Mouse (Mus musculus) neural tube, embryonic 11.5 days (tissue): ENCODE results near the gene Rdm1. TPM values are rescaled to one million over a fixed set of nuclear protein-coding genes. Genes with fewer than 3 reads are reported as not detected.
A peak's percentile ranks its signal among the peaks of the same experiment; 100 is the strongest.
"Not testable (repeated sequence)": the region's sequence is repeated elsewhere in the genome, so short reads cannot be mapped to it uniquely, and the experiment has no call there.

Experiments
- ATAC-seq: fragments of 200-750 bp; cut with Nextera tagmentation; 2 replicates; pipeline ENCODE4 v1.8.0; 2017; ENCODE audit warnings: moderate number of reproducible peaks, mild to moderate bottlenecking, moderate TSS enrichment, moderate library complexity; ENCODE audit not compliant: insufficient read depth, low FRiP score, low TSS enrichment
- DNase-seq: peaks from one replicate; pipeline ENCODE4 v3.0.0-alpha.2; 2015; ENCODE audit warnings: low spot score
- H3K27ac ChIP-seq: fragments of 300-500 bp; sonication (generic); 2 replicates; pipeline ENCODE4 v1.5.1; 2014; ENCODE audit warnings: low read depth, mild to moderate bottlenecking, low read length
- H3K27me3 ChIP-seq: fragments of 300-500 bp; sonication (generic); 2 replicates; pipeline ENCODE4 v1.6.1; 2014; ENCODE audit warnings: mild to moderate bottlenecking, low read length, mixed read lengths; ENCODE audit not compliant: control insufficient read depth, insufficient read depth
- H3K36me3 ChIP-seq: fragments of 300-500 bp; sonication (generic); 2 replicates; pipeline ENCODE4 v1.6.1; 2014; ENCODE audit warnings: mild to moderate bottlenecking, low read length, moderate library complexity, mixed read lengths; ENCODE audit not compliant: control insufficient read depth, insufficient read depth
- H3K4me1 ChIP-seq: fragments of 300-500 bp; sonication (generic); 2 replicates; pipeline ENCODE4 v1.6.1; 2014; ENCODE audit warnings: low read length, mixed read lengths; ENCODE audit not compliant: control insufficient read depth, insufficient read depth
- H3K4me2 ChIP-seq: fragments of 300-500 bp; sonication (generic); 2 replicates; pipeline ENCODE4 v1.6.1; 2014; ENCODE audit warnings: low read depth, mild to moderate bottlenecking, moderate library complexity
- H3K4me3 ChIP-seq: fragments of 300-500 bp; sonication (generic); 2 replicates; pipeline ENCODE4 v1.5.1; 2014; ENCODE audit warnings: low read depth, low read length
- H3K9ac ChIP-seq: fragments of 300-500 bp; sonication (generic); 2 replicates; pipeline ENCODE4 v1.6.1; 2014; ENCODE audit warnings: mild to moderate bottlenecking, low read length
- H3K9me3 ChIP-seq: fragments of 300-500 bp; sonication (generic); 2 replicates; pipeline ENCODE4 v1.6.1; 2016; ENCODE audit warnings: low read length; ENCODE audit not compliant: control insufficient read depth
- WGBS: fragments of 180-500 bp; shearing (Covaris S2); extraction: QIAGEN DNeasy Blood & Tissue Kit; methylation state at CpG from one replicate; pipeline ENCODE4 v1.1.7; 2014; 5-methylcytosine and 5-hydroxymethylcytosine counted together
- polyA plus RNA-seq: library from polyadenylated mRNA; unstranded; fragments of >200 nt; fragmentation: Nextera tagmentation; extraction: Ambion mirVana; gene quantifications from 2 replicates; pipeline ENCODE4 v1.2.1, GENCODE M21; 2014

Gene Rdm1
- polyA plus RNA-seq, 1 experiment from 2014 or later = 24.1 TPM

DNA sequence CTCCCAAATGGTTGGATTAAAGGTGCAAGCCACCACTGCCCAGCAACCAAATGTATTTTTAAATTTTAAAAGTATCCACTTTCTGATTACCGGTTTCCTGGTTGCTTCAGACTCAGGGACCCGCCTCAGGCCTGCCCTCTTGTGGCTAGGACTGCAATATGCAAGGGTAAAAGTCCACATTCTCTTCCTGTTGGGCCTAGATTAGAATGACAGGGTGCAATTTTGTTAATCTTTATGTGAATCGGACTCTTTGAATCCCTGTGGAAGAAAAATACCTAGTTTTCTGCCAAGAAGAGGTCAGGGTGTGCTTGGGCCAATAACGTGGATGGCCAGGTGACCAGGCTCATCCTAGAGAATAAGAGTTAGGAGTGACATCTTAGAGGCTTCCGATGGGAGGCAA, 37.6 kb upstream of the Rdm1 start:
- 34% methylated on average over 5 of the region's 5 CpGs for WGBS

DNA sequence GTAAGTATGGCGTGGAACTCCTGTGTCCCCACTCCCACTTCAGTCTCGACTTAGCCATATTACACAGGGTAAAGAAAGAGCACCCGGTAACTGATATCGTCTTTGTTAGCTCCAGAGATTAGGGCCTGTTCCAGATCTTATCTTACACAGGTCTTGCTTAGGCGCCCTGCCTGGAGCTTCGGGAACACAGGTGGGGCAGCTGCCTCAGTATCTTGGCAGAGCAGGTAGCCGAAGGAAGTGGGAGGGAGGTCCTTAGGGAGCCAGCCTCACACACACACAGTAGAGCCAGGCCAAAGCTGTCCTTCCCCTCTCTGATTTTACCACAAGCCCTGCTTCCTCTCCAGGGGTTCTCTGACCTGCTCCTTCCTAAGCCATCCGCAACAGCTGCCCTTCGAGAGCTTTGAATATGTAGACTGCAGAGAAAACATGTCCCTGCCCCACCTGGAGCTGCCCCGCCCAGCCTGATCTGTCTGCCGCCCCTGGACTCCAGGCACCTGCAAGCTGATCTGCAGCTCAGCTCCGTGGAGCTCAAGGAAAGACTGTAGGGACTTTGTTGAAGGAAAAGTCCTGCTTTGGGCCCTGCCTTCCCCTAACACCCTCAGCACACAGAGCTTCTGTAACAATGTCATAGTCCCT, 36.9 kb upstream of the Rdm1 start:
- DNase-seq (no peak), ATAC-seq (no peak)
- Histone ChIP-seq H3K4me3 (no peak overlapping the region), H3K27me3 (no peaks in the 10 kb centered on the region), H3K9me3 (no peaks in the 10 kb centered on the region), H3K4me2 (no peak overlapping the region), H3K36me3 (no peaks in the 10 kb centered on the region), H3K27ac (no peak overlapping the region), H3K4me1 (no peaks in the 10 kb centered on the region), H3K9ac (no peak overlapping the region)
- 79% methylated on average over 12 of the region's 12 CpGs for whole genome bisulfite sequencing

More for the DNA sequence above, 37.6 kb upstream of the Rdm1 start:
- Histone ChIP-seq H3K4me1 (no peaks in the 10 kb centered on the region), H3K9ac (no peak overlapping the region), H3K36me3 (no peaks in the 10 kb centered on the region), H3K4me2 (no peak overlapping the region), H3K9me3 (no peaks in the 10 kb centered on the region), H3K27ac (no peak overlapping the region), H3K27me3 (no peaks in the 10 kb centered on the region), H3K4me3 (no peak overlapping the region)
- DNase-seq (peak; percentile 63), ATAC-seq (no peak)

DNA sequence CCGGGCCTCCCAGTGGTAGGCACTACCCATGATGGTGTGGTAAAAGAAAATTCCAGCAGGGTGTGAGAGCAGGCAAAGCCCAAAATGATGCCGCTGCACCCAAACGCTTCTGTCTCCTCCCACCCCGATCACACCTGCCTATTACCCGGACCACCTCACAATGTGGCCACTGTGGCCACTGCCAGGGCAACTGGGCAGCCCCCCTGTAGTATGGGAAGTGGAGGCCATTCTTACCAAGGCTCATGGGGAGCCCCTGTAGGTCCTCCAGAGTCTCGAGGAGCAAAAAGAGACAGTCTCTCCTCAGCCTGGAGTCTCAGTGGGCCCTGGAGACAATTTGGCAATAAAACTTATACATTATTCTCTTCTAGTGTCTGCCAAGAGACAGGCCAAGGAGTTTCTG, 27.8 kb upstream of the Rdm1 start, which contains the start of gene Gm11634:
Gene Gm11634 (minus strand): TSS at position 101 of the 400 bp plus-strand sequence.
- no peaks in the 10 kb centered on the region for H3K27me3 ChIP-seq
- 80% methylated on average over 6 of the region's 6 CpGs for WGBS
- no peaks in the 10 kb centered on the region for H3K4me1 ChIP-seq
- H3K36me3 ChIP-seq = no peaks in the 10 kb centered on the region
- H3K4me2 ChIP-seq = no peak within 1 kb of the TSS
- no peak for DNase-seq
- no peak for ATAC-seq
- H3K9ac ChIP-seq = no peak within 1 kb of the TSS
- no peaks in the 10 kb centered on the region for H3K9me3 ChIP-seq
- H3K4me3 ChIP-seq = no peak within 1 kb of the TSS
- no peak within 1 kb of the TSS for H3K27ac ChIP-seq

DNA sequence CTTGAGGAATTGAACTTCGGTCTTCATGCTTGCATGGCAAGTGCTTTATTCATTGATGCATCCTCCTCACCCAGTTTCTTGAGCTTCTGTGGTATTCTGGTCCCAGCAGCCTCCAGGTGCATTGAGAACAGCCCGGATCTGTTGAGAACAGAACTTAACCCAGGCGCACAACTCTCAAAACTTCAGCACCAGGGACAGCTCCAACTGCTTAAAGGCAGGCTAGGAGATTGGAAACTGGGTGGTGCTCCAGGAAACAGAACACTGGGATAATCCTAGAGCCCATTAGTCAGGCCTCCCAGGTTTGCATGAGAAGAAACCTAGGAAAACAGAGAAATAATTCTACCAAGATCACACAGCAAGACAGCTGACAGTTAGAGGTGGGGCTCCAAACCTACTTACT, 24.5 kb upstream of the Rdm1 start:
- H3K4me3 ChIP-seq = no peak overlapping the region
- 11% methylated on average over 3 of the region's 3 CpGs for WGBS

DNA sequence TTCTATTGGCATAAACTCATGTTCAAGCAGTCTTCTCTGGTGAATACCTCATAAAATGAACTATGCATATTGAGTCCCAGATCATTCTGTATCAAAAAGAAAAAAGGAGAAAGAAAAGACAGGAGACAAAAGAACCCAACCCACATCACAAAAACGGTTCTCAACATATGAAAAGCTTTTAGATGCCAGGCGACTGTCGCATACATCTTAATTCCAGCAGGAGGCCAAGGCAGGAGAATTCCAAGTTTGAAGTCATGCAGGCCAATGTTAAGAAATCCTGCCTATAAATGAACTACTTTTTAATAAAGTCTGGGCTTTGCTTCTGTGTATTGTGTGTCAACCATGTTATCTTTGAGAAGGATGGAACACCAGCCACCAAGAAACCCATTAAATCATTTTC, 22.9 kb upstream of the Rdm1 start:
- no peaks in the 10 kb centered on the region for H3K9me3 ChIP-seq
- no peaks in the 10 kb centered on the region for H3K36me3 ChIP-seq
- H3K4me1 ChIP-seq = no peaks in the 10 kb centered on the region
- ATAC-seq (no peak), DNase-seq (no peak)
- 1% methylated on average over 3 of the region's 3 CpGs for WGBS
- H3K27me3 ChIP-seq = no peaks in the 10 kb centered on the region
- H3K27ac ChIP-seq = no peak overlapping the region
- no peak overlapping the region for H3K9ac ChIP-seq
- H3K4me2 ChIP-seq = peak overlapping the region; percentile 33
- H3K4me3 ChIP-seq = peak overlapping the region; percentile 23; the same call in 1 of the 2 replicates

More for the DNA sequence above, 24.5 kb upstream of the Rdm1 start:
- no peaks in the 10 kb centered on the region for H3K4me1 ChIP-seq
- H3K27ac ChIP-seq = no peak overlapping the region
- peak; percentile 71 for DNase-seq
- H3K4me2 ChIP-seq = no peak overlapping the region
- no peak overlapping the region for H3K9ac ChIP-seq
- H3K9me3 ChIP-seq = no peaks in the 10 kb centered on the region
- no peaks in the 10 kb centered on the region for H3K27me3 ChIP-seq
- no peaks in the 10 kb centered on the region for H3K36me3 ChIP-seq
- ATAC-seq = no peak

DNA sequence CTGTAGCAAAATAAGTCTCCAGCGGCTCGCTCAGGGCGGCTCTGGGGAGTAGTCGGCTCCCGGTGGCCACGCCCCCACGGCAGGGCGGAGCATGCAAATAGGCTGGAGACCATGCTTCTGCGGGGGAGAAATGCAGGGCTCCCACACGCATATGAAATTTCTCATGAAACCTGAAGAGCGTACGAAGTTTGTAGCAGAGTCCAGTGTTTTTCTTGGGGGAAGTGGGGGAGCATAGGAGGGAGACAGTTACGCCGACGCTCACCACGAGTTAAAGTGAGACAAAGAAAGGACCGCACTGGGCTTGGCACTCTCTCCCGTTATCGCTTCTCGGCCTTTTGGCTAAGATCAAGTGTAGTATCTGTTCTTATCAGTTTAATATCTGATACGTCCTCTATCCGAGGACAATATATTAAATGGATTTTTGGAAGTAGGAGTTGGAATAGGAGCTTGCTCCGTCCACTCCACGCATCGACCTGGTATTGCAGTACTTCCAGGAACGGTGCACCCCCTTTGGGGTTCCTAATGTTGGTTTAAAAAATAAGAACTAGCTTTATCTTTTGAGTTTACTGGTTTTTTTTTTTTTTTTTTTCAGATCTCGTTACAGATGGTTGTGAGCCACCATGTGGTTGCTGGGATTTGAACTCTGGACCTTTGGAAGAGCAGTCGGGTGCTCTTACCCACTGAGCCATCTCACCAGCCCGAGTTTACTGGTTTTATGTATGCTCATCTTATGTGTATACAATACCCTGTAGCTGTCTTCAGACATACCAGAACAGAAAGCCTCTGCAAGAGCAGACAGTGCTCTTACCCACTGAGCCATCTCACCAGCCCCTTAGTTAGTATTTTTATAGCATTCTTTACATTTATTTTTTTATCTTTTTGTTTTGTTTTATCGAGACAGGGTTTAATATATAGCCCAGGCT, 22.2 kb upstream of the Rdm1 start:
- not testable (repeated sequence) for H3K9me3 ChIP-seq, H3K27me3 ChIP-seq, H3K36me3 ChIP-seq, H3K4me1 ChIP-seq
- WGBS = 2% methylated on average over 29 of the region's 30 CpGs
- H3K9ac ChIP-seq = peak overlapping the region; percentile 52; the same call in 1 of the 2 replicates
- H3K4me2 ChIP-seq = peak overlapping the region; percentile 33
- DNase-seq (peak; percentile 87), ATAC-seq (peak; percentile 71; the same call in 1 of the 2 replicates)
- peak overlapping the region; percentile 23 for H3K4me3 ChIP-seq
- peak overlapping the region; percentile 56; the same call in 1 of the 2 replicates for H3K27ac ChIP-seq

DNA sequence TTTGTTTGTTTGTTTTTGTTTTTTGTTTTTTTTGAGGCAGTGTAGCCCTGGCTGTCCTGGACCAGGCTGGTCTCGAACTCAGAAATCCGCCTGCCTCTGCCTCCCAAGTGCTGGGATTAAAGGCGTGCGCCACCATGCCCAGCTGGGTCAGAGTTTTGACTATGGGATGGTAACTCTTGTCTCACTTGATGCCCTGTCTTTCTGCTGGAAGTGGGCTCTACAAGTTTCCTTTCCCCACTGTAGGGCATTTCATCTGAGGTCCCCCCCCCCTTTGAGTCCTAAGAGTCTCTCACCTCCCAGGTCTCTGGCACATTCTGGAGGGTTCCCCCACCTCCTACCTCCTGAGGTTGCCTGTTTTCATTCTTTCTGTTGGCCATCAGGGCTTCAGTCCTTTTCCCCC, 19.9 kb upstream of the Rdm1 start:
- H3K27ac ChIP-seq, DNase-seq, H3K36me3 ChIP-seq, H3K9me3 ChIP-seq, H3K4me3 ChIP-seq, H3K27me3 ChIP-seq, H3K4me2 ChIP-seq, H3K9ac ChIP-seq, H3K4me1 ChIP-seq, ATAC-seq: not testable (repeated sequence)
- 87% methylated on average over 4 of the region's 4 CpGs for WGBS

DNA sequence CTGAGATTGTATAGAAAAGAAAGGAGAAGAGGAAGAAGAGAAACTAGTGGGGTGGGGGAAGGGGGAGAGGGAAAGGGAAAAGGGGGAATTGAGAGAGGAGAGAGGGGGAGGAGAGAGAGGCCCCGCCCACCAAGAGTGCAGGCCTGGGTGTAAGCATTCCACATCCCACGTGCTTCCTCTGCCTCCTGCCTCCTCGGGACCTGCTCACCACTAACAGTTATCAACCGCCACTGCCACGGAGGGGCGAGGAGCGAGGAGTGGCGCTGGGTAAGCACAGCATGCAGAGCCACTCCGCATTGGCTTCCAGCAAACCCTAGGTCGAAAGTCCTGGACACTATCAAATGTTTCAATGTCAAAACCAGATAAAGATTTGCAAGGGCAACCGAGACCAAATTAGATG, 16.6 kb upstream of the Rdm1 start:
- no peak overlapping the region for H3K4me2 ChIP-seq
- ATAC-seq (no peak), DNase-seq (no peak)
- H3K36me3 ChIP-seq = no peaks in the 10 kb centered on the region
- H3K9ac ChIP-seq = no peak overlapping the region
- H3K9me3 ChIP-seq = no peaks in the 10 kb centered on the region
- no peak overlapping the region for H3K27ac ChIP-seq
- H3K27me3 ChIP-seq = no peaks in the 10 kb centered on the region
- H3K4me3 ChIP-seq = no peak overlapping the region
- no peaks in the 10 kb centered on the region for H3K4me1 ChIP-seq
- 44% methylated on average over 11 of the region's 11 CpGs for WGBS
